Mouse (Mus musculus): ENCODE results near the gene Amdhd2.

Gene Amdhd2

DNA sequence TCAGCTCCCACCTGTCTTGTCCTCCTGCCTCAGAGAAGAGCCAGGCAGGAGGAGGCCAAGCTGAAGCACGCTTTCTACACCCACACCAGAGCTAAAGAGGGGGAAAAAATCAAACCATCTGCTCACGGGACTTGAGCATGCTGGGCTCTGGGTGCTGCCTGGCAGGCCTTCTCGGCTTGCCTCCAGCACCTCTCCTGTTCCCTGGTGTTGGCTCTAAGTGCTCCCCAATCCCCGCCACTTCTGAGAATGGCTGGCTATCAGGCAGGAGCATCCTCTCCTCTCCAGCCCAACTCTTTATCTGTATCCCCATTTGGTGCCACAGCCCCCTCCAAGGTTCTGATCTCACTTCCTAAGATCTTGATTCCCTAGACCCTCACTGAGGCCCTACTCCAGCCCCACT lies 35.7 kb upstream of the Amdhd2 start:
- DNase-seq (ENCODE audit: extremely low read depth, insufficient read length, low spot score) = no peak

DNA sequence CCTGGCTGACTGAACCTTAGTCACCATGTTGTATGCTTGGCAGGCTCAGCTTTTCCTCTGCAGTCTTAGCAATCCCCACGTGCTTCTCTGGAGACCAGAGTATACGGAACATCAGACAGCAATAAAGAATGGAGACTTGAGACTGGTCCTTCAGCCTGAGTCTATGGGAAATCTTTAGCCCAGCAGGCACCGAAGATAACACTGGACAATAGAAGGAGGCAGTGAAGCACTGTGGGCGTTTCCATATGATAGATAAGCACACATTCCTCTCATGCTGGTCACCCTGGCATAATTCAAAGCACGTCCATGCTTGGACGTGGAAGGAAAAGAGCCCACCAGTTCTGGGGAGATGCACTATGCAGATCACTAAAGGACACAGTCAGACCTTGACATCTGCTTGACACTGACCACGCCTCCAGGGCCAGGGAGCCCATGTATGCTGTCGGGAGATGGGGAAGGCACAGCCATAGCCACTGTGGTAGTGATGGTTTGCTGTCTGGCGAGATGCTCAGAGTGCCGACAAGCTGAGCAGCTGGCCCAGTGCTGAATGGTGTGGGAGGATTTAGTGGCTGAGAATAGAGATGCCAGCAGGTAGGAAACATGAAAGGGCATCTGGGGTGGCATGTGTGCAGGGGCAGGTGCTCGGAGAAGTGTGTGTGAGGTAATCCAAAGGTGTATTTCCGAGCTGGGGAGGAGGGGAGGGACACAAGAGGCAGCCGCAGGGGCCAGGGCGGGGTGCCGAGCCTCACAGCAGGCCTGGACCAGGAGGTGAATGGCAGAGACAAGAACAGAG lies 33.7 kb upstream of the Amdhd2 start:
- no peak for DNase-seq (ENCODE audit: extremely low read depth, insufficient read length, low spot score)

DNA sequence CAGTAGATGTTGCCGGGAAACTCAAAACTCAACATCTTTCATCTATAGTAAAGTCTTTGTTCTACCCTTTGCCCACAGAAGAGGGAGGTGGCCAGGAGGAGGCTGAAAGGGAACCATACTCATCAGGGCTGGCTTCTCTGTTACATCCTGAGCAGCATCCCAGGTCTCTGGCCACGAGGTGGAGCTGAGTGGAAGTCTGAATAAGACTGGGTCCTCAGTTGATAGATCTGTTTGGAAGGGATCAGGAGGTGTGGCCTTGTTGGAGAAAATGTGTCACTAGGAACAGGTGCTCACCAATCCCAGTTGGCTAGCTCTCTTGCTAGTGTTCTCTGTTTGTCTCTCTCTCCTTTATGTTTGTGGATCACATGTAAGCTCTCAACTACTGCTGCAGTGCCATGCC lies 31.8 kb upstream of the Amdhd2 start:
- no peak for DNase-seq (ENCODE audit: extremely low read depth, insufficient read length, low spot score)

DNA sequence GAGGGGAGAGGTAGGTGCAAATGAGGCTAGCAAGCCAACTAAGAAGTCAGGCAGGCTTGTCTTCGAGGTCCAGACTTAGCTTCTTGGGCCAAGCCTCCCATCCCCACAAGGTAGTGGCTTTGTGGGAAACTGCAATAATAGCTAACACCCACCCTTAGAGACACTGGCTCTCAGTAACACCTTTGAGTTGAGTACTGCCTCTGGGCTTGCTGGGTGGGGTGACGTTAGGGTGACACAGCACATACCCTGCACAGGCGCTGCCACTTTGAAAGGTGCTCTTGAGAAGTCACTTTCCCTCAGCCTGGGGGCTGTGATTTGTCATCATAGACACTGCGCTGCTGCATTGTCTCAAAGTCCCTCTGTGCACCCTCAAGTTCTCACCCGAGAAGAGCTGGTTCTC lies 30.2 kb upstream of the Amdhd2 start:
- DNase-seq (ENCODE audit: extremely low read depth, insufficient read length, low spot score) = no peak

DNA sequence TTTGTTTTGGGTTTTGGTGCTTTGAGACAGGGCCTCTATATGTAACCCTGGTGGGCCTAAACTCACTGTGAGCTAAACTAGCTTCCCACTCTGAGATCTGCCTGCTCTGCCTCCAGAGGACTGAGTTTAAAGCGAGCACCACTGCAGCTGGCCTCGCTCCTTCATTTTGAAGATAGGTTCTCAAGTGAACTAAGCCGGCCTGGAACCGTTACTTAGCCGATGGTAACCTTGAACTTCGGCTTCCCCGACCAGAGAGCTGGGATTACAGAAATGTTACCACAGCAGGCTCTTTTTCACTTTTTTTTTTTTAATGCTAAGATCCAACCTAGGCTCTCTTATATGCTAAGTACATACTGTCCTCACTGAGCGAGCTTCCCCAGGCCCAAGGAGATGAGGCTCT lies 29.7 kb upstream of the Amdhd2 start:
- DNase-seq (ENCODE audit: extremely low read depth, insufficient read length, low spot score) = no peak

DNA sequence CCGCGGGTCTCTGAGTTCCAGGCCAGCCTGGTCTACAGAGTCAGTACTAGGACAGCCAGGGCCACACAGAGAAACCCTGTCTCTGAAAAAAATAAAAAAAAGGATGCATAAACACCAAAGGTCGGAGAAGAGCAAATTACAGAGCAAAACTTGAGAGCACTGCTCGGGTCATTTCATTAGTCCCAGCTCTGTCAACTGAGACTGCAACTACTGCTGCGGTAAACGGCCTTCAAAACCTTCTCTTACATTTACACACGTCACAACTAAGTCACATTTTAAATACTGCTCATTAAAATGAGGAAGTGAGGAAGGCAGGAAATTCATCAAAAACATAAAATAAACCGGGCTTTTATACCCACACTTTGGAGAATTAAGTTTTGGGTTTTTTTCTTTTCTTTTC lies 29.3 kb upstream of the Amdhd2 start:
- no peak for DNase-seq (ENCODE audit: extremely low read depth, insufficient read length, low spot score)

DNA sequence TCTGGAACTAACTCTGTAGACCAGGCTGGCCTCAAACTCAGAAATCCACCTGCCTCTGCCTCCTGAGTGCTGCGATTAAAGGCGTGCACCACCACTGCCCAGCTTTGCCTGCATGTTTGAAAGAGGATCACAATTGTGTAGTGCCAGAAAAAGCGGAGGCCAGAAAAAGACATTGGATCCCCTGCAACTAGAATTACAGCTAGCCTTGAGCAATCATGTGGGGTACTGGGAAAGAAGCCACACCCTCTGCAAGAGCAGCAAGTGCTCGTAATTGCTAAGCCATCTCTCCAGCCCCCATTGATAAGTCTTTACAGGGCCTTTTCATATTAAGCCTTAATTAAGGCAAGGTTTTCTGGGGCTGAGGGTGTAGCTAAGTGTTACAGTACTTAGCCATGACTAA lies 27.9 kb upstream of the Amdhd2 start:
- DNase-seq (ENCODE audit: extremely low read depth, insufficient read length, low spot score) = no peak

DNA sequence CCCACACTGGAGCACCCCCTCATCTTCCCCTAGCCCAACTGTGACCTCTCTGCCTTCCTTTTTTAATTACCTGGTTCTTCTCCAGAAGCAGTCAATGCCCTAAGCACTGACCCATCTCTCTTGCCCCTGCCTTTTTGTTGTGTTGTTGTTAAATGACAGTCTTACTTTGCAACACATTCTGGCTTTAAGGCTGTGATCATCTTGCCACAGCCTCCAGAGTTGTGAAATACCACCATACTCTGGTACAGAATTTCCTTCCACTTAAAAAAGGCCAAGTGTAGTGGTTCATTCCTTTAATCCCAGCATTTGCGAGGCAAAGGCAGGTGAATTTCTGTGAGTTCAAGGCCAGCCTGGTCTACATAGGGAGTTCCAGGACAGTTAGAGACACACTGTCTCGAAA lies 27.4 kb upstream of the Amdhd2 start:
- DNase-seq (ENCODE audit: extremely low read depth, insufficient read length, low spot score) = no peak

DNA sequence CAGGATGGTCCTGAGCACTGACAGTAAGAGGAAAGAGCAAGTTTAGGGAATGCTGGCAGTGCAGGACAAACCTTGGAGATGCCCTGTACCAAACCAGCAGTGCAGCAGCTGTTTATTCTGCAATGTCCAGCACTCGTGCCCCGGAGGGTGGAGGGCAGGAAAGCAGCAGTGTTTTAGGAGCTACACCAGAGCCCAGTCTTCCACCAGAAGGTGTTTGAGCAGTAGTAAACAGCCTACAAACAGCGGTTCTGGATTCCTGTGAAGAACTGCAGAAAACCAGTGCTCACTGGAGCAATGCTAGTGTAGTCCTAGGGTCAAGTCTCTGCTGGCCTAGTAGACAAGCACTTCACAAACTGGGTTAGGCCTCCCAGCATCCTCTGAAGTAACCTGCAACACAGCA lies 10.7 kb upstream of the Amdhd2 start:
- DNase-seq (ENCODE audit: extremely low read depth, insufficient read length, low spot score) = no peak

DNA sequence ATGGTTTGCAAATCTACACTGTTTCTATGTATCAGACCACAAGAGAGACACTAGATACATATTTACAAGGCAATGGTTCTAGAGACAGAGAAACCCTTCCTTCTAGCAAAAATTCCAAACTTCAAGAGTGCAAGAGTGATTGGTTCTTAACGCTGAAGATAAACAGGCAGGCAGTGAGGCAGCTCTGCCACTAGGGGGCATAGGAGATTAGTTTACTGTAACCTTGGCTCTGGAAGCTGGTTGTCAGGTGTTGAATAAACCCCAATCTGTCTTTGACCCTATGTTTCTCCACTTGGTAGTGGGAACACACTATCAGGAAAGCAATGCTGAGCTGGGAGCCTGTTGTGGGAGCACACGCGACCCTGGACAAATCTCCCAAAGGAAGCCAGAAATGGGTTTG lies 9.9 kb upstream of the Amdhd2 start:
- DNase-seq (ENCODE audit: extremely low read depth, insufficient read length, low spot score) = no peak

DNA sequence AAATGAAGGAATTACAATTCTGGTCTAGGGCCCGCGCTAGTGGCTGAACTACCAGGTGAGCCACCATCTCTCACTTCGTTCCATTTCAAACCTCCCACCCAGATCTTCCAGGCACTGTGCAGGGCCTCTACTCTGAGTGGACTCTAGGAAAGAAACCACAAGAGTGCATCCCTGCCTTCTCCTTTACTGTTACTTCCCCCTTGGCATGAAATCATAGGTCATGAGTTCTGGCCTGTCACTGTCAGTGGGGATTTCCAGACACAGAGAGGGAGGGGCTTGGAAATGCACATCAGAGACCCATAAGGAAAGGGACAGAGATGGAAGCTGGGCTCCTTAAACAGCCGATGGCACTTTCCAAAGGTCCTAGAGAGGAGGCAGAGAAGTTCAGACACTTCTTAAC lies 8.2 kb upstream of the Amdhd2 start:
- no peak for DNase-seq (ENCODE audit: extremely low read depth, insufficient read length, low spot score)

DNA sequence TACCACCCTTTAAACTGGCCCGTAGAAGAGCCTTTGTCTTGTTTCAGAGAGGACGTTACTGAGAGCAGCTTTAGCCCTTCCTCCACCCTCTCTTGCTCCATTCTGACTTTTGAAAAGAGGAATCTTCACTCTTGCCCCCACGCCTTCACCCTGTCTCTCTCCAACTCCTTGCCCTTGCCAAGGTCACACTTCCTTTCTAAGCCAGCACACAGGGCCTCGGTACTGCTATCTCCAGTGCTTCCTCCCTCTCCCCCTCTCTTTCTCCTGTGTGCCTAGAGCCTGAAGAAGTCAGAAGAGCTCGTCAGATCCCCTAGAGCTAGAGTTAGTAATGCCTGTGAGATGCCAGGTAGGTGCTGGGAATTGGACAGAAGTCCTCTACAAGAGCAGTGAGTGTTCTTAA lies 7.2 kb upstream of the Amdhd2 start:
- no peak for DNase-seq (ENCODE audit: extremely low read depth, insufficient read length, low spot score)

DNA sequence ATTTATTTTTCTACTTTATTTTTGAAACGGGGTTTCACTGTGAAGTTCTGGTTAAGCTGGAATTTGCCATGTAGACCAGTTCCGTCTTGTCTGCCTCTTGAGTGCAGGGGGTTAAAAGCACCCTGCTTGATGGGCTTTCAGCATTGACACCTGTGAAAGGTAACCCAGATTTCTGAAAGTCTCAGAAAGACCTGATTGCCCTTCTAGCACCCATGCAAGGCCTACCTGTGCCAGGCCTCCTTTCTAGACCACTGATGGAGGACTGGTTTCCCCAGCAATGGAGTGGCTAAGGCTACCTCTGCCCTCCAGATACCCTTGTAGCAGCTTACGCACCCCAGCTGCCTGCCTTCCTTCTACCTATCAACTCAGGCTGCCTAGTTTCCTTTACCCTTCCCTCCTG lies 6.6 kb upstream of the Amdhd2 start:
- DNase-seq (ENCODE audit: extremely low read depth, insufficient read length, low spot score) = no peak

DNA sequence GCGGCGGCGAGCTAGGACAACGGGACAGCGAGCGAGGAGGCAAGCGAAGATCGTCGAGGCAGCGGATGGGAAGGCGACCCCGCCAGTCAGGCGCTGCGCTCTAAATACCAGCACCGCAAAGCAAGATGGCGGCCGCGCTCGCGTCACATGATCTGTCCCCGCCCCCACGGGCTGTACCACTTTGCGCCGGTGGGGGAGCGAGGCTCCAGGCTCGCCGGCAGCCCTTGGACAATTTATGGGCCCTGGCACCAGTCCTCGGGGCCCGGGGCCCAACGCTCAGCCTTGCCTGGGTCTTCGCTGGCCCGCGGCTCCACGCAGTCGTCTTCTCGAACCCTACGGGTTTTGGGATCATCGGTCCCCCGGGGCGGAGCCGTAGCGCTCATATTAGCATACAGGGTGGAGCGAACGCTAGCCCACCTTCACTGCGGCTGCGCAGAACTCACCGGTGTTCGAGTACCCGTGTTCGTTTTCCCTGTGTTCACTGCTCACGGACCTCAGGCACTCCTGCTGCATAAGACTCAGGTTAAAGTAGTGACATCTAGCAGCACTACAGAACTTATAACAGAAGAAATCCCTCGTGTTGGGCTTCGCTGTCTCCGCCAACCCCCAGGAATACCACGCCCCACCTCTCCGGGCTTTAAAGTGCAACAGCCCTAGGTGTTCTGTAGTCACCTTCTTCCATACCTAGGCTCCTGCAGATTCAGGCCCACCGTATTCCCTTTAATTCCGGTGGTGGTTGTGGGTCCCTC lies 5.9 kb upstream of the Amdhd2 start, which contains the start of gene Atp6v0c:
Atp6v0c (minus strand) TSS at position 386 of the 749 bp plus-strand sequence.
- DNase-seq (ENCODE audit: extremely low read depth, insufficient read length, low spot score) = peak; percentile 91

DNA sequence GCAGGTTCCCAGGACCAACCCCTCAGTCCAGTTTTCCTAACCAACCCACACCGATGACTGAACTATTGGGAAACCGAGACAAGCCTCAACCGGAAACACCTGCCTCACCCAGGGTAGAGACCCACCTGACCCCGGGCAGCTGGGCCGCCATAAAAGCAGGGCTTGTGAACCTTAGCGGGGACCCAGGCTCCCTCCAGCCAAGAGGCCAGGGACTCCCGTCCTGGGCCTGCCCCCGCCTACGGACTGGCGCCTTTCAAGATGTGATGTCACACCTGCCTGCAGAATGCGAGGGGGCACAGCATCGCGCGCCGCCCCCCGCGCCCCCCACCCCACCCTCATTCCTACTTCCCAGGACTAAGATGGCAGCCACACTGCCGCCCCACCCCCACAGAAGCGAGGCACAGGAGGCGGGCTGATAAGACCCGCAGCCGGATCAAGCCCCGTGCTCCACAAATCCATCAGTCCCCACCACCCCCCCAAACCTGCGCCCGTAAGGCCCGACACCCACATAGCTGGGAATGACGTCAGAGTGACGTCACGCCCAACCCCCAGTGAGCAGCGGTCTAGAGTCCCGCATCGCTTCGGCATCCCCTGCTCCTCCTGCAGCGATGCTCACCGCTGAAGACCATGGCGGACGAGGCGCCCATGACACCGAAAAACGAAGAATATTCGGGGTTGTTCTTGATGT lies 5.2 kb upstream of the Amdhd2 start:
- DNase-seq (ENCODE audit: extremely low read depth, insufficient read length, low spot score) = peak; percentile 73

DNA sequence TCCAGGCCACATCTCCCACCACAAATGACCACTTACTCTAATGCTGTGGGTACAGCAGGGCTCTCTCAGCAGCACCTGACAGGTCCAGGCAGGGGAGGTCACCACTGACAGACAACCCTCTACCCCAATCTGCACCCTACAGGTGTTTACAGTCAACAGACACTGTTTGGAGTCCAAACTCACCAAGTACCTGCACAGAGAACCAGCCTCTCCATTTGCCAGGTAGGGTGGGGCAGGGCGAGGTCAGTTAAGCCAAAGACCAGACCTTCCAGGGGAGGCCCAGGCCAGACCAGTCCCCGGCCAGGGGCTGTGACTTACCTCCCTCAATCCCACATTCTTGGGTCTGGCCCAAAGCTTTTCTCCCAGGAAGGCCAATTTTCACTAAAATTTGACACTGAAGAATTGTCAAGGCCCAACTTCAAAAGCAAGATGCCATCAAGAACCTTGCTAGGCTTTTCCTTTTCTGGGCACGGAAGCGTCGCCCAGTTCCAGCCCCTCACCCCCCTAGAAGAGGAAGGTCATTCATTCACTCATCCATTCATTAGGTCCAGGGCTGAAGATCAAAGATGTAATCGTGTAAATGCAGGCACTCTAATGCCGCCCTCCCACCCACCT lies 4.4 kb upstream of the Amdhd2 start:
- DNase-seq (ENCODE audit: extremely low read depth, insufficient read length, low spot score) = no peak

DNA sequence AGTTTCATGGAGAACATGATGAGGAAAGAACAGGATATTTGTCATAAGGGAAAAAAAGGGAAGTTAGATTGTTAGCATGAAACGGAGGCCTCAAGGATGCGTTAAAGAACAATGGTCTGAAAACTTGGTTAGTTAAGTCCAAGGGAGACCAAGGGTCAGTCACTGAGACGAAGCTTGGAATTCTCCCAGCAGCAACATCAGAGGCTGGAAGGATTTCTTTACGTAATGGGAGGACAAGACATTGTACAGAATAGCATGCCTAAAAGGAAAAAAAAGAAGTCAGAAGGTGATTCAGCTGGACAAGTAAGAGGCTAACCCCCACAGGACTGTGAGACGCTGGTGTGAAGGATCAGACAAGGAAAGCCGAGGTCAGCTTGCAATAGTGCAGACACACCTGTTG lies 3.6 kb upstream of the Amdhd2 start:
- DNase-seq (ENCODE audit: extremely low read depth, insufficient read length, low spot score) = no peak

DNA sequence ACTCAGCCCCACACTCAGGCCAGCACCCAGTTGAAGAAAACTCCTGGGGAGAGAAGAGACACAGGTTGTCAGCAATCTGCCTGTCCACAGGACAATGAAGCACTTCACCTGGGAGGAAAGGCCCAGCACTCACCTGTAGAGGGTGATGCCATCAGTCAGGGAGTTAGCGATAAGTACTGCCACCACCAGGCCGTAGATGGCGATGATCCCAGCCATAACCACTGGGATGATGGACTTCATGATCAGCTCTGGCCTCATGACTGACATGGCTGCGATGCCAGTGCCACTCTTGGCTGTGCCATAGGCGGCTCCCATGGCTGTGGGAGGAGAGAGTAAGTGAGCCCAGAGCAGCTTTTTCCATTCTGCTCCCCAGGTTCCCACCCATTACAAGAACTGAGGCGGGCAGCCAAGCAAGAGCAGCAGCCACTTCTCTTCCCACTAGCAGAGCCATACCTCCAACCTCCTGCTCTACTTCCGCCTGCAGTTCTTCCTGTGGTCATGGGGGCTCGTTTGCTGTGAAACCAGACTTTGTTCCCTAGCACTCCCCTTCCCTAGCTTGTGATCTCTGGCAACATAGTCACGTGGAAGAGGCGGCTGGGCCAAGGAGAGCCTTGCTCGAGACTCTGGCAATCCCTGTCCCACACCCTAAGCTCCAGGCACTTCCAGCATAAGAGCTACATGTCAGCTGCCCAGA lies 1.1 kb upstream of the Amdhd2 start:
- no peak for DNase-seq (ENCODE audit: extremely low read depth, insufficient read length, low spot score)

DNA sequence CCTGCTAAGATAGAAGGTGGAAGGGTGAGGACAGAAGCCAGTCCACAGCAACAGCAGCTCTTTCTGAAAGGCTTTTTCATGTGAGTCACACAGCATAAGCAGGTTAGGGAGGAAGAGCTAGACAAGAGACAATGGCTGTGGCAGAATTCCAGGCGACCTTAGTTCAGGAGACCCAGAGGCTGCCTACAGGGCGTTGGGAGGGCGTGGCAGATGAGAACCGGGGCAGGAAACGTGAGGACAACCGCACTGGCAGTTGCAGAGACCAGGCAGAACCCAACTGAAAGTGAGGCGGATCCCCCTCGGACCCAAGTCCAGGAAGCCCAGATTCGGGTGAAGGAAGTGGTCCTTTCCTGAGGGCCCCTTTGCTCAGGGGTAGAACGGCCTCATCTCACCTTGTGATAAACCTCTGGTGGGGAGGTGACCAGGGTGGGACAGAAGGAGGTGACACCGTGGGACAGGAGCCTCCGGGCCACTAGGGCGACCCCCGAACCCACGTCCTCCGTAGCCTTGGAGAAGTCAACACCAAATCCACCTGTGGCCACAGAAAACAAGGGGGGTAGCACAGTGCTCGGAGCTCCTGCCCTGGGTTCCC lies 886 bp downstream of the Amdhd2 start:
- peak; percentile 53 for DNase-seq (ENCODE audit: extremely low read depth, insufficient read length, low spot score)

DNA sequence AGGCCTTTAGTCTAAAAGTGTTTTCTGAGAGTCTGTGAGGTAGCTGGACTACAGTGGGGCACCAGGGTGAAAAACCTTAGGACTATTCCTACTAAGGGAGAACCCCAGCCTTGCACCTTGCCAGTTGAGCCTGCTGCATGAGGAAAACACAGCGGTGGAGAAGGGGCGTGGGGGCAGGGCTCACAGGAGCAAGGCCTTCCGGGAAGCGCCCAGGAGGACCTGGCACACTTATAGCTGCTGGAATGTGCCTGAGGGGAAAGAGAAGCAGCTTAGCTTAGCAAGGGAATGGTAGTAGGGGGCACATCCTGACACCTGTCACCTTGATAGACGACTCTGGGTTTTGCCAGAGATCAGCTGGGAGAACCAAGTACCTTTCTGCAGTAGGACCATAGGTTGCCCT lies 2.1 kb downstream of the Amdhd2 start:
- DNase-seq (ENCODE audit: extremely low read depth, insufficient read length, low spot score) = no peak
